Mouse (Mus musculus) neural tube, embryonic 15.5 days (tissue): ENCODE results near the gene Rptor. TPM values are rescaled to one million over a fixed set of nuclear protein-coding genes. Genes with fewer than 3 reads are reported as not detected.
"Not testable (repeated sequence)": the region's sequence is repeated elsewhere in the genome, so short reads cannot be mapped to it uniquely, and the experiment has no call there.

ENCODE experiments used
- ATAC-seq: fragments of 200-750 bp; cut with Nextera tagmentation; 2 replicates; pipeline ENCODE4 v1.8.0; 2017; ENCODE audit warnings: mild to moderate bottlenecking, moderate TSS enrichment, moderate library complexity; ENCODE audit not compliant: low FRiP score
- H3K27ac ChIP-seq: fragments of 300-500 bp; sonication (generic); replicated peaks from 2 replicates; pipeline ENCODE4 v1.5.1; 2015; ENCODE audit warnings: mild to moderate bottlenecking, inconsistent platforms
- H3K27me3 ChIP-seq: fragments of 300-500 bp; sonication (generic); replicated peaks from 2 replicates; pipeline ENCODE4 v1.6.1; 2015; ENCODE audit warnings: inconsistent platforms
- H3K36me3 ChIP-seq: fragments of 300-500 bp; sonication (generic); 2 replicates; pipeline ENCODE4 v1.6.1; 2015; ENCODE audit warnings: inconsistent platforms
- H3K4me1 ChIP-seq: fragments of 300-500 bp; sonication (generic); 2 replicates; pipeline ENCODE4 v1.6.1; 2015; ENCODE audit warnings: inconsistent platforms
- H3K4me2 ChIP-seq: fragments of 300-500 bp; sonication (generic); 2 replicates; pipeline ENCODE4 v1.6.1; 2015; ENCODE audit warnings: inconsistent platforms, mild to moderate bottlenecking, moderate library complexity
- H3K4me3 ChIP-seq: fragments of 300-500 bp; sonication (generic); replicated peaks from 2 replicates; pipeline ENCODE4 v1.5.1; 2015; ENCODE audit warnings: mild to moderate bottlenecking, inconsistent platforms
- H3K9ac ChIP-seq: fragments of 300-500 bp; sonication (generic); replicated peaks from 2 replicates; pipeline ENCODE4 v1.6.1; 2015; ENCODE audit warnings: mild to moderate bottlenecking, inconsistent platforms
- H3K9me3 ChIP-seq: fragments of 300-500 bp; sonication (generic); replicated peaks from 2 replicates; pipeline ENCODE4 v1.6.1; 2016; ENCODE audit warnings: inconsistent platforms
- WGBS: fragments of 180-500 bp; shearing (Covaris S2); methylation state at CpG from one replicate; pipeline ENCODE4 v1.1.7; 2015; ENCODE audit warnings: mixed read lengths; 5-methylcytosine and 5-hydroxymethylcytosine counted together
- polyA plus RNA-seq: library from polyadenylated mRNA; unstranded; fragments of >200 nt; fragmentation: Nextera tagmentation; extraction: Ambion mirVana; gene quantifications from 2 replicates; pipeline ENCODE4 v1.2.1, GENCODE M21; 2015

Gene Rptor
- polyA plus RNA-seq, 1 experiment from 2014 or later: 11.7 TPM

DNA sequence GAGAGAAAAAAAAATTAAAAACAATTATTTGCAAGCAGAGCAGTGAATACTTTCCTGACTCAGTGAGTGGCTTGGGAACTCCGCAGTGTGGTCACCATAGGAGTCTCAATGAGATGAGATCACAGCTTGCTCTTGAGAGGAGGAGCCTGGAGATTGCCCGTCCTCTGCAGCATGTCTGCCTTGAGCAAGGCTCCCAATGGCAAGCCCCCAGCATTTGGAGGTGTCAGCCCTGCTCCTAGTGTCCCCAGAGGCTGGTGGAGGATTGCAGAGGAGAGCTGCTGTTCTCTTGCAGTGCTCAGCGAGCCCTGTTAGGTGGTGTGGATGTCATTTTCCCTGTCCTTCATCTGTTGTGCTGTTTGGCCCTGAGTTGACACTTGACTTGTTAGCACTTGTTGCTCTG, 56.6 kb downstream of the Rptor start:
- Histone ChIP-seq H3K4me2 (no peak overlapping the region), H3K9ac (no peak overlapping the region), H3K4me1 (peaks cover 18% of the 10 kb centered on the region), H3K27me3 (no peaks in the 10 kb centered on the region), H3K4me3 (no peak overlapping the region), H3K27ac (no peak overlapping the region), H3K9me3 (no peaks in the 10 kb centered on the region), H3K36me3 (no peaks in the 10 kb centered on the region)
- ATAC-seq: no peak
- WGBS: 89% methylated on average over 3 of the region's 3 CpGs

DNA sequence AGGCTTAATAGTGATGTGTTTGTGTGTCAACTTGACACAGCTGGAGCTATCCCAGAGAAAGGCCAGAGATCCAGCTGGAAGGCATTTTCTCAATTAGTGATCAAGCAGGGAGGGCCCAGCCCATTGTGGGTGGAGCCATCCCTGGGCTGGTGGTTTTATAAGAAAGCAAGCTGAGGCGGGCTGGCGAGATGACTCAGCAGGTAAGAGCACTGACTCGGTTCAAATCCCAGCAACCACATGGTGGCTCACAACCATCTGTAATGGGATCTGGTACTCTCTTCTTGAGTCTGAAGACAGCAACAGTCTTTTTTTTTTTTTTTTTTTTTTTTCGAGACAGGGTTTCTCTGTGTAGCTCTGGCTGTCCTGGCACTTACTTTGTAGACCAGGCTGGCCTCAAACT, 58.8 kb downstream of the Rptor start:
- not testable (repeated sequence) for H3K4me3 ChIP-seq, H3K27ac ChIP-seq, H3K36me3 ChIP-seq, ATAC-seq, H3K4me2 ChIP-seq, H3K9ac ChIP-seq, H3K27me3 ChIP-seq, H3K9me3 ChIP-seq
- 62% methylated on average over 4 of the region's 4 CpGs for WGBS
- H3K4me1 ChIP-seq: peaks cover 35% of the 10 kb centered on the region

- no peak overlapping the region for H3K4me2 ChIP-seq
- H3K27ac ChIP-seq: peak overlapping the region; percentile 63
- H3K36me3 ChIP-seq: no peaks in the 10 kb centered on the region
- no peak overlapping the region for H3K4me3 ChIP-seq
- H3K9ac ChIP-seq: no peak overlapping the region
- ATAC-seq: no peak; the same call in 1 of the 2 replicates
- H3K9me3 ChIP-seq: no peaks in the 10 kb centered on the region
- peaks cover 39% of the 10 kb centered on the region for H3K4me1 ChIP-seq
- 81% methylated on average over 2 of the region's 2 CpGs for WGBS
- H3K27me3 ChIP-seq: no peaks in the 10 kb centered on the region
Measured at GRCm38 (mm10) chr11:119663876-119664275, 61.2 kb downstream of the Rptor start.

GRCm38 (mm10) chr11:119664678-119665307, 62.1 kb downstream of the Rptor start:
- H3K4me1 ChIP-seq: peaks cover 41% of the 10 kb centered on the region
- H3K4me2 ChIP-seq: no peak overlapping the region
- H3K9ac ChIP-seq: no peak overlapping the region
- 73% methylated on average over 10 of the region's 10 CpGs for WGBS
- H3K4me3 ChIP-seq: no peak overlapping the region
- H3K27me3 ChIP-seq: no peaks in the 10 kb centered on the region
- no peaks in the 10 kb centered on the region for H3K9me3 ChIP-seq
- H3K27ac ChIP-seq: 0 out of 2 replicates have a peak overlapping the region, but pooled peaks have one; percentile 25
- H3K36me3 ChIP-seq: no peaks in the 10 kb centered on the region
- no peak for ATAC-seq

DNA sequence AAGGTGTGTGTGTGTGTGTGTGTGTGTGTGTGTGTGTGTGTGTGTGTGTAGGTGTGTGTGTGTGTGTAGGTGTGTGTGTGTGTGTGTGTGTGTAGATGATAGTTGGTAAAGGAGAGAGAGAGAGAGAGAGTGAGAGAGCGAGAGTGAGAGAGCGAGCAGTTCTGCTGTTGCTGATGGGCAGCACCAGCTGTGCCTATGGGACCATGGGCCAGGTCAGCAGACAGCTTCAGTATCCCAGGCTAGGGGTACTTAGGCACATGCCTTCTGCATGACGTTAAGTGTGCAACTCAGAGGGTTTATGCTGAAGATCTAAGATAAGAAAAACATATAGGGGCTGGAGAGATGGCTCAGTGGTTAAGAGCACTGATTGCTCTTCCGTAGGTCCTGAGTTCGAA, 62.6 kb downstream of the Rptor start:
- Histone ChIP-seq H3K4me2 (no peak overlapping the region), H3K27me3 (no peaks in the 10 kb centered on the region), H3K36me3 (no peaks in the 10 kb centered on the region), H3K9me3 (no peaks in the 10 kb centered on the region), H3K4me3 (no peak overlapping the region), H3K9ac (no peak overlapping the region), H3K4me1 (peaks cover 41% of the 10 kb centered on the region), H3K27ac (no peak overlapping the region)
- no peak for ATAC-seq
- WGBS: 90% methylated on average over 5 of the region's 5 CpGs

DNA sequence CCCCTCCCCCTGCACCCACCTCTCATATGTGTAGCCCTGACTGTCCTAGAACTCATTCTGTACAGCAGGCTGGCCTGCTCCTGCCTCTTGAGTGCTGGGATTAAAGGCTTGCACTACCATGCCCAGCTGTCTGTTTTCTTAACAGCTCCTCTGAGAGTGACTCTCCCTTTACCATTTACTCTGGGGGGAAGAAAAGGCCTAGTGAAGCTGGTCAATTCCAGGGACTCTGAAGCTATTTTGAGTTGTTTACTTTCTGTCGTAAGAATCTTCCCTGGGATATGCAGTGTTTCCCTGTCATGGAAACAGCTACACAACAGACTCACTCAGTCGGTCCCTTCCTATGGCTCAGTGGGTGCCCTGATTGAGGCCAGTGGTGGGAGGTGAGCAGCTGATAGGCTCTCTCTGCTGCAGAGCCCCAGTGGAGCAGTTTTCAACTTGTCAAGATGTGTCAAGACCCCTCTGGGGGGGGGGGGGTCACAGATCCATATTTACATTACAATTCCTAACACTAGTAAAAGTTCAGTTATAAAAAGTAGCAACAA, 63.9 kb downstream of the Rptor start:
- H3K4me2 ChIP-seq: no peak overlapping the region
- no peak overlapping the region for H3K4me3 ChIP-seq
- H3K9me3 ChIP-seq: no peaks in the 10 kb centered on the region
- H3K9ac ChIP-seq: no peak overlapping the region
- peaks cover 41% of the 10 kb centered on the region for H3K4me1 ChIP-seq
- H3K27ac ChIP-seq: 0 out of 2 replicates have a peak overlapping the region, but pooled peaks have one; percentile 9
- no peaks in the 10 kb centered on the region for H3K36me3 ChIP-seq
- 23% methylated on average over 2 of the region's 2 CpGs for WGBS
- no peak for ATAC-seq
- H3K27me3 ChIP-seq: no peaks in the 10 kb centered on the region

DNA sequence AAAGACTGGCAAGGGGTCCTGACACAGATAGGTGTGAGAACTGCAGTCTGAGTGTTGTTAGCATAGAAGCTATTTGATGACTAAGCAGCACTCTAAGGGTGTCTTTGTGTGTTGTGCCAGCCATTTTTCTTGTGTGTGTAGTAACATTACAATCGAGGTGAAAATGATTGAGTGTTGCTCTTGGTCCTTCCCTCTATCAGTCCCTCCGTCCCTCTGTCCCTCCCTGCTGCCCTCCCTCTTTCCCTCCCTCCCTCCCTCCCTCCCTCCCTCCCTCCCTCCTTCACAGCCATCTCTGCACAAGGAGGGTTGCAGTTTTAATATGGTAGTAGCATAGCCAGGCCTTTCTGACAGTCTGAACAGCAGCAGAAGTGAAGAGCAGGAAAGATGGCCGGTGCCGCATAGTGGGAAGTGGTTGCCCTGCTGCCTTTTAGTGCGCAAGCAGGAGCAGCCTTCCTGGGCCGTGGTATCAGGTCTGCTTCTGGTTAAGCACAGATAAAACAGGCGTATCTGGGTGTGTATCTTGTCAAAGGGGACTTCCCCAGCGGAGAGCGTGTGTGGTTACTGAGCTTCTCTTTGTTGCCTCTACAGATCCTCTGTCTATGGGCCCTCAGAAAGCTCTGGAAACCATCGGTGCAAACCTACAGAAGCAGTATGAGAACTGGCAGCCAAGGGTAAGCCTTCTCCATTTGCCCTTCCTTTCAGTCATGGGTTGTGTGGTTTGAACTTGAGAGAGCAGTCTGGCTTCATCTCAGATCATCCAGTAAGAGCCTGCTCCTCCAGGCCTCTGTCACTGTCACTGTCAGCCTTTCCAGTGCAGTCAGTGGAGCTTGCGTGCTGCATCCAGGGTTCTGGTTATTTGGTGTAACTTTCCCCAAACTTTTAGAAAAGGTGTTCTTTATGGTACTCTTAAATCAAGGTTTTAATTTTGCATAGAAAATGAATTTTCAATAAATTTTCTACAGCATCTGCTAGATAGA, 68.3 kb downstream of the Rptor start:
- no peak overlapping the region for H3K4me2 ChIP-seq
- WGBS: 74% methylated on average over 11 of the region's 11 CpGs
- H3K9ac ChIP-seq: no peak overlapping the region
- ATAC-seq: no peak
- no peak overlapping the region for H3K27ac ChIP-seq
- peaks cover 39% of the 10 kb centered on the region for H3K4me1 ChIP-seq
- no peaks in the 10 kb centered on the region for H3K36me3 ChIP-seq
- H3K4me3 ChIP-seq: no peak overlapping the region
- no peaks in the 10 kb centered on the region for H3K9me3 ChIP-seq
- H3K27me3 ChIP-seq: no peaks in the 10 kb centered on the region

GRCm38 (mm10) chr11:119672041-119672440, 69.3 kb downstream of the Rptor start:
- no peaks in the 10 kb centered on the region for H3K9me3 ChIP-seq
- 48% methylated on average over 2 of the region's 2 CpGs for WGBS
- peaks cover 41% of the 10 kb centered on the region for H3K4me1 ChIP-seq
- H3K27me3 ChIP-seq: no peaks in the 10 kb centered on the region
- no peak for ATAC-seq
- H3K4me3 ChIP-seq: no peak overlapping the region
- no peak overlapping the region for H3K4me2 ChIP-seq
- no peak overlapping the region for H3K9ac ChIP-seq
- no peaks in the 10 kb centered on the region for H3K36me3 ChIP-seq
- H3K27ac ChIP-seq: no peak overlapping the region

DNA sequence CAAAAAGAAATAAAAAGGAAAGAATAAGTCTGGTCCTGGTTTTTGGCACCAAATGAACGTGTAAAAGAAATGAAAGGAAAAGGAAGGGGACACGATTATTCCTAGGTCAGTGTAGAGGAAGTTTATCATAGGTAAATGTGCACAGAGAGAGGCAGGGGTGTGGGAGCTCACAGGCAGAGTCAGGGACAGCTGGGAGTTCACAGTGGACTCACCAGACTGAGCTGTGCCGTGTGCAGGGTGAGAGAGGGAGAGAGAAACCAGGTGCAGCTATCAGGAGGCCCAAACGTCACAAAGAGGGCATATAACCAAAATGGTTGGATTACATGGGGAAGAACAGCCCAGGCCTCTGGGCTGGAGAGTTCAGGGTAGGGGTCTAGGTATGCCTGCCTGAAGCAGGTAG, 70.1 kb downstream of the Rptor start:
- peaks cover 48% of the 10 kb centered on the region for H3K4me1 ChIP-seq
- no peaks in the 10 kb centered on the region for H3K27me3 ChIP-seq
- H3K4me2 ChIP-seq: no peak overlapping the region
- no peak overlapping the region for H3K4me3 ChIP-seq
- WGBS: 79% methylated on average over 4 of the region's 4 CpGs
- no peak for ATAC-seq
- H3K9ac ChIP-seq: no peak overlapping the region
- H3K36me3 ChIP-seq: no peaks in the 10 kb centered on the region
- H3K27ac ChIP-seq: no peak overlapping the region
- H3K9me3 ChIP-seq: no peaks in the 10 kb centered on the region

DNA sequence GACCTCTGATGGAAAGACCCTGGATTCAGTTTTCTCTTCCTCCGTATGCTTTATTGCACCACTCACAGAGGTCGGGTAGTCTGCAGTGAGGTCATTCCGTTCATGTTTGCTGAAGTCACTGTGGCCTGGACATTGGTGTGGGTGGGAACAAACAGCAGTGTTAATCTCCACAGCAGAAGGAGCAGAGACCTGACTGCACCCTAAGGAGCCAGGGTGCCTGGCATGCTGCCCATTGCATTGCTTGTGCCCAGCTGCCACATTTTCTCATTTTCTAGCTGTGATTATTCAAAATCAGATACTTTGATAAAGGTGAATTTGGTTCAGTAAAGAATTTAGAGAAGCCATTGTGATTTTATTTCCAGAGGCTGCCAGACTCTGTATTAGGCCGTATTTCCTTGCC, 72.1 kb downstream of the Rptor start:
- Histone ChIP-seq H3K9me3 (no peaks in the 10 kb centered on the region), H3K9ac (no peak overlapping the region), H3K4me2 (no peak overlapping the region), H3K36me3 (no peaks in the 10 kb centered on the region), H3K27ac (peak overlapping the region; percentile 80), H3K27me3 (no peaks in the 10 kb centered on the region), H3K4me3 (no peak overlapping the region), H3K4me1 (peaks cover 52% of the 10 kb centered on the region)
- peak; percentile 26; the same call in 1 of the 2 replicates for ATAC-seq
- whole genome bisulfite sequencing: 27% methylated on average over 4 of the region's 4 CpGs

- peak overlapping the region; percentile 80 for H3K27ac ChIP-seq
- no peak overlapping the region for H3K4me2 ChIP-seq
- no peaks in the 10 kb centered on the region for H3K27me3 ChIP-seq
- no peak overlapping the region for H3K4me3 ChIP-seq
- WGBS: 70% methylated on average over 6 of the region's 6 CpGs
- ATAC-seq: peak; percentile 12; the same call in 1 of the 2 replicates
- no peak overlapping the region for H3K9ac ChIP-seq
- peaks cover 53% of the 10 kb centered on the region for H3K4me1 ChIP-seq
- no peaks in the 10 kb centered on the region for H3K36me3 ChIP-seq
- no peaks in the 10 kb centered on the region for H3K9me3 ChIP-seq
Measured at GRCm38 (mm10) chr11:119675546-119675945, 72.8 kb downstream of the Rptor start.
